Mouse (Mus musculus) limb, embryonic 12.5 days (tissue): ENCODE results near the gene Ctbp2. TPM values are rescaled to one million over a fixed set of nuclear protein-coding genes. Genes with fewer than 3 reads are reported as not detected.

Source experiments
- ATAC-seq: fragments of 200-750 bp; cut with Nextera tagmentation; 2 replicates; pipeline ENCODE4 v1.8.0; 2017; ENCODE audit warnings: low read depth, moderate TSS enrichment; ENCODE audit not compliant: insufficient number of reproducible peaks, insufficient read depth, low FRiP score, low TSS enrichment
- H3K27ac ChIP-seq: fragments of 300-500 bp; sonication (generic); 2 replicates; pipeline ENCODE4 v1.5.1; 2016; ENCODE audit warnings: mild to moderate bottlenecking, moderate library complexity
- H3K27me3 ChIP-seq: fragments of 300-500 bp; sonication (generic); 2 replicates; pipeline ENCODE4 v1.6.1; 2016; ENCODE audit warnings: mild to moderate bottlenecking, moderate library complexity
- H3K36me3 ChIP-seq: fragments of 300-500 bp; sonication (generic); 2 replicates; pipeline ENCODE4 v1.6.1; 2016; ENCODE audit warnings: mild to moderate bottlenecking, moderate library complexity
- H3K4me1 ChIP-seq: fragments of 300-500 bp; sonication (generic); replicated peaks from 2 replicates; pipeline ENCODE4 v1.6.1; 2016
- H3K4me2 ChIP-seq: fragments of 300-500 bp; sonication (generic); 2 replicates; pipeline ENCODE4 v1.6.1; 2016; ENCODE audit warnings: mild to moderate bottlenecking, moderate library complexity
- H3K4me3 ChIP-seq: fragments of 300-500 bp; sonication (generic); replicated peaks from 2 replicates; pipeline ENCODE4 v1.5.1; 2016; ENCODE audit warnings: mild to moderate bottlenecking
- H3K9ac ChIP-seq: fragments of 300-500 bp; sonication (generic); replicated peaks from 2 replicates; pipeline ENCODE4 v1.6.1; 2016; ENCODE audit warnings: mild to moderate bottlenecking, moderate library complexity
- H3K9me3 ChIP-seq: fragments of 300-500 bp; sonication (generic); 2 replicates; pipeline ENCODE4 v1.6.1; 2016; ENCODE audit warnings: mild to moderate bottlenecking, moderate library complexity
- WGBS: fragments of 180-500 bp; shearing (Covaris S2); methylation state at CpG from one replicate; pipeline ENCODE4 v1.1.7; 2016; 5-methylcytosine and 5-hydroxymethylcytosine counted together
- polyA plus RNA-seq: library from polyadenylated mRNA; unstranded; fragments of >200 nt; fragmentation: Nextera tagmentation; extraction: Ambion mirVana; gene quantifications from 2 replicates; pipeline ENCODE4 v1.2.1, GENCODE M21; 2016

Ctbp2 gene
- polyA plus RNA-seq, 1 experiment from 2014 or later: 105 TPM

DNA sequence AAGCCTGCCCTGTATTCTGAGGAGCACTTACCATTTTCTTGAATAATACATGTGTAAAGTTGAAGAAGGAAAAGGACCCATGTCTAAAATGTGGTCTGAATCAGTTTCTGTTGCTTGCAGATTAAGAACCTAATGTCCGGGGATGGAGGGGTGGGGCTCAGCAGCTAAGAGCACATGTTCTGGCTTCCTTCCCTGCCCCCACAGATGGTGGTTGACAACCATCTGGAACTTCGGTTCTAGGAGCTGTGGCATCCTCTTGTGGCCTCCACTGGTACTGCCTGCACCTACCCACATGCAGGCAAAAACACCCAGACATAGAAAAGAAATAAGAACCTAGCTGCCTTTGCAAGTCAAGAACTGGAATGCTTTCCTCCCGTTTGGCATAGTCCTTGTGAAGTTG is 120.7 kb downstream of the Ctbp2 start:
- no peak for ATAC-seq
- H3K27ac ChIP-seq: no peak overlapping the region
- H3K4me2 ChIP-seq: no peak overlapping the region
- no peaks in the 10 kb centered on the region for H3K9me3 ChIP-seq
- H3K27me3 ChIP-seq: no peaks in the 10 kb centered on the region
- H3K36me3 ChIP-seq: peaks cover 35% of the 10 kb centered on the region
- WGBS: 33% methylated on average over 3 of the region's 3 CpGs
- H3K4me3 ChIP-seq: no peak overlapping the region
- no peak overlapping the region for H3K9ac ChIP-seq
- peaks cover 23% of the 10 kb centered on the region for H3K4me1 ChIP-seq

DNA sequence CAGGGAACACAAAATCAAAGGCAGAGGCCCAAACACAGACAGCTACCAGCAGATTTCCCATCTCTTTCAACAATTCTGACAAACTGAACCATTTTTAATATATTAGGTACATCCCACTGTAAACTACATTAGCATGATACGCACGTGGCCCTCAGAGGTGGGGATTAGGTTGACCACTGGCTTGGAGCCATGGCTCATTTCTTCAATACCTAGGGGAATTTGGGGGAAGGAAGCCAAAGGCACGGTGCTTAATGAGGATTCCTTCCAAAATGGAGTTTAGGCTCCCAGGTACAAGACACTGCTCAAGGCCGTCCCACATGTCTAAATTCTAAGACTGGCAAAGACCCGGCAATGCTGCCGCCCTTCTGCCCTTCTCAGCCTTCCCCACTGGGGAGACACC is 121.9 kb downstream of the Ctbp2 start:
- Histone ChIP-seq H3K9me3 (no peaks in the 10 kb centered on the region), H3K27ac (no peak overlapping the region), H3K9ac (no peak overlapping the region), H3K36me3 (peaks cover 44% of the 10 kb centered on the region), H3K4me3 (no peak overlapping the region), H3K4me2 (no peak overlapping the region), H3K27me3 (no peaks in the 10 kb centered on the region), H3K4me1 (peaks cover 23% of the 10 kb centered on the region)
- no peak for ATAC-seq
- 92% methylated on average over 6 of the region's 6 CpGs for WGBS

DNA sequence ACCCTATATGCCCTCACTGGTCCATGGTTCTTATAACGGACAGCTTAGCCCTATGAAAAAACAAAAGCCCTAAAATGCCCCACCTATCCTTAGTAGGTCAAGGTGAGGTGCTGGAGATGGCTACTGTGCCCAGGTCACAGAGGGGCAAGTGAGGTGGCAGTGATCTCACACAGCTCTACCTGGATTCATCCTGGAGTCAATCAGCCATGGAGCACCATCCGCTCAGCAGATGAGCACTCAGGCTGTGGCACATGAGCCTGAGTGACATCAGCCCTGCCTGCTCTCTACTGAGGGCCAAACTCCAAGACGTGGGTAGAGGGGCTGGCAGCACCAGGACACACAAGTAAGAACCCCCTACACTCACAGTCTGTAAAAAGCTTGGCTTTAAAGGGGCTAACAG is 122.8 kb downstream of the Ctbp2 start:
- Histone ChIP-seq H3K9me3 (no peaks in the 10 kb centered on the region), H3K27ac (no peak overlapping the region), H3K4me2 (no peak overlapping the region), H3K4me1 (peaks cover 22% of the 10 kb centered on the region), H3K4me3 (no peak overlapping the region), H3K27me3 (no peaks in the 10 kb centered on the region), H3K36me3 (peaks cover 50% of the 10 kb centered on the region), H3K9ac (no peak overlapping the region)
- ATAC-seq: no peak
- WGBS: 93% methylated on average over 3 of the region's 3 CpGs

DNA sequence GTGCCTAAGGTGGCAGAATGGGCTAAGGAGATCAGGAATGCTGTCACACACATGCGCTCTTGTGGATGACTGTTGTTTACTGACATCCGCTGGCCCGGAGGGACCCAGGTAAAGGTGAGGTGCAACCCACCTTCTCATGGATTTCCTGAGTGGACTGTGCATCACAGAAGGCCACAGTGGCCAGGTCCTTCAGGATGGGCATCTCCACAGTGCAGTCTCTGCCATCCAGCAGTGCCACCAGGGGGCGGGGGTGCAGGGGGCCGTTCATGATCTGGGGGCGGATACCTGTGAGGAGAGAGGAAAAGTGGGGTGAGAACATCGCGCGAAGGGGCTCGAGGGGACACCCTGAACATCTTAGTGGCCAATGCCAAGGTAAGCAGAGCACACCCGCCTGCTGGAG is 125.1 kb downstream of the Ctbp2 start:
- Histone ChIP-seq H3K27me3 (no peaks in the 10 kb centered on the region), H3K9ac (no peak overlapping the region), H3K9me3 (no peaks in the 10 kb centered on the region), H3K4me3 (no peak overlapping the region), H3K4me1 (peaks cover 9% of the 10 kb centered on the region; the same call in 1 of the 2 replicates), H3K4me2 (no peak overlapping the region), H3K36me3 (peaks cover 60% of the 10 kb centered on the region), H3K27ac (no peak overlapping the region)
- 96% methylated on average over 11 of the region's 11 CpGs for WGBS
- ATAC-seq: no peak

DNA sequence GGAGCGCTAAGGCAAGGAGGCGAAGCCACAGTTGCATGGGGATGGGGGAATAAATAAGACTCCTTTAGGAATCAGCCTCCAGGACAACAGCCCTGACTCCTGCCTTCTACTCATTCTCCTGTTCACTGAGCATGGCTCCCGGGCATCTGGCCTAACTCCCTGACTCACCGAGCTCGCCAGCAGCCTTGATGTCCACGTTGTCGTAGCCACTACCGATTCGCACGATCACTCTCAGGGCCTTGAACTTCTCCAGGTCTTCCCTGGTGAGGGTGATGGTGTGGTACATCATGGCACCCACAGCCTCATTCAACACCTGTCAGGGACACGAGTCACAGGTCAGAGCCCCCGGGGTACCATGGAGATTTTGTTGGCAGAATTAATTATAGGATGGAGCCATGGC is 125.5 kb downstream of the Ctbp2 start:
- no peaks in the 10 kb centered on the region for H3K9me3 ChIP-seq
- H3K27ac ChIP-seq: no peak overlapping the region
- no peak overlapping the region for H3K4me2 ChIP-seq
- H3K4me1 ChIP-seq: peaks cover 6% of the 10 kb centered on the region; the same call in 1 of the 2 replicates
- no peak overlapping the region for H3K4me3 ChIP-seq
- 95% methylated on average over 12 of the region's 12 CpGs for WGBS
- no peak overlapping the region for H3K9ac ChIP-seq
- no peaks in the 10 kb centered on the region for H3K27me3 ChIP-seq
- peaks cover 64% of the 10 kb centered on the region for H3K36me3 ChIP-seq
- no peak for ATAC-seq

DNA sequence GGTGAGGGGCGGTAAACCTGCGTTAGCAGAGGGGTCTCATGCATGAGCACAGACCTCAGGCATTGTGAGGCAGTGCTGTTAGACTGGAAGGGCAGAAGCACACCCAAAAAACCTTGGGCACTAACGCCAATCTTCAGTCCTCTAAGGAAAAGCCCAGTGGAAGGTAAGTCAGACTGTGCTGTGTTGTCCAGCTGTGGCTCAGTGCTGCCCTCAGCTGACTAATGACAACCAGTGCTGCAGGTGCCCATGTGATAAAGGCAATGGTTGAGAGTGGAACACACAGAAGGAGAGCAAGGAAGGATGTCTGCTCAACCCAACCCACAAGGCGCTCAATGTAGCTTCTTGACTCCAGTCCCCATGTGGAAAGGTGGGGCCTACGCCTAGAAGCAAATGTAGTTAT is 127.8 kb downstream of the Ctbp2 start:
- Histone ChIP-seq H3K4me1 (no peaks in the 10 kb centered on the region), H3K4me3 (no peak overlapping the region), H3K4me2 (no peak overlapping the region), H3K36me3 (peaks cover 82% of the 10 kb centered on the region), H3K9me3 (no peaks in the 10 kb centered on the region), H3K27me3 (no peaks in the 10 kb centered on the region), H3K9ac (no peak overlapping the region), H3K27ac (no peak overlapping the region)
- no peak for ATAC-seq
- WGBS: 88% methylated on average over 5 of the region's 5 CpGs

DNA sequence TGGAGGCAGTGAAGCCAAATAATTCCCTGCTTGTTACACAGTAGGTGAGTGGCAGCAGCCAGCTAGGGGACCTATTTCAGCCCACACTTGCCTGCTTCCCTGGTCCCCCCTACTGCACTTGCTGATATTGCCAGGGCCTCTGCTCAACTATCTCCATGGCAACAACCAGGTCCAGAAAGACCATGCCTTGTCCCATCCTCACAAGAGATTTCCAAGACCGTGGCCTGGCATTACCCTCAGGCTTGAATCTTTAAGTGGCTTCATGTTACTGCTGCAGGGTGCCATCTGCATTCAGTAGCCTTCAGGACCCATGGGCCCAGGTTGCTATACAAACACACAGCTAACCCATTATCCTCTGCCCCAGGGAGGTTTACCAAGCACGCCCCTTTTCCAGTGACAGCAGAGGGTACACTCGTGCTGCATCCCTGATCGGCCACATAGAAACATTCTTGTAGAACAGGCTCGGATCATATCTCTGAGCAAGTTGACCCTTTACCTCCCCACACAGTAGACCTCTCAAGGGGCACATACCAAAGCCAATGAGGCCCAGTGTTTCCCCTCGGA is 129.4 kb downstream of the Ctbp2 start:
- H3K4me3 ChIP-seq: no peak overlapping the region
- no peaks in the 10 kb centered on the region for H3K27me3 ChIP-seq
- H3K9me3 ChIP-seq: no peaks in the 10 kb centered on the region
- no peak overlapping the region for H3K9ac ChIP-seq
- no peak overlapping the region for H3K27ac ChIP-seq
- H3K4me2 ChIP-seq: no peak overlapping the region
- no peak for ATAC-seq
- H3K36me3 ChIP-seq: peaks cover 95% of the 10 kb centered on the region
- 85% methylated on average over 6 of the region's 6 CpGs for WGBS
- H3K4me1 ChIP-seq: no peaks in the 10 kb centered on the region

DNA sequence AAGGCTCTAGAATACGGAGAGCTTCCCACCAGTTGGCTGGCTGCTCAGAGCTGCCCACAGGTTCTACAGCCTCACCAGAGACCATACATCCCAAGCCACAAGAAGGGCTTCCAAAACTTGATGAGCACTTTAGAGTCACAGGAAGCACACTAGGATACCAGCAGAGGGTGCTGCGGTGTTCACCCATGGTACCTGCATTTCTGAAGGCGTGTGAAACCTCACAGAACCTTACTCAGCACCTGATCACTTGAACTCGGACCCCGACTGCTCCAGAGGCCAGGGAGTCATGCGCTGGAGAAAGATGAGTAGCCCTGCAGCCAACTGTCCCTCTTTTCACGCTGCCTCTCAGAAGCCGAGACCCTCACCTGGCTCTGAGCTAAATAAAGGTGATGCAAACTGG is 130.0 kb downstream of the Ctbp2 start:
- H3K36me3 ChIP-seq: peaks cover 96% of the 10 kb centered on the region
- no peaks in the 10 kb centered on the region for H3K4me1 ChIP-seq
- no peak overlapping the region for H3K4me2 ChIP-seq
- H3K9me3 ChIP-seq: no peaks in the 10 kb centered on the region
- no peaks in the 10 kb centered on the region for H3K27me3 ChIP-seq
- no peak for ATAC-seq
- no peak overlapping the region for H3K9ac ChIP-seq
- no peak overlapping the region for H3K27ac ChIP-seq
- WGBS: 87% methylated on average over 8 of the region's 8 CpGs
- no peak overlapping the region for H3K4me3 ChIP-seq

DNA sequence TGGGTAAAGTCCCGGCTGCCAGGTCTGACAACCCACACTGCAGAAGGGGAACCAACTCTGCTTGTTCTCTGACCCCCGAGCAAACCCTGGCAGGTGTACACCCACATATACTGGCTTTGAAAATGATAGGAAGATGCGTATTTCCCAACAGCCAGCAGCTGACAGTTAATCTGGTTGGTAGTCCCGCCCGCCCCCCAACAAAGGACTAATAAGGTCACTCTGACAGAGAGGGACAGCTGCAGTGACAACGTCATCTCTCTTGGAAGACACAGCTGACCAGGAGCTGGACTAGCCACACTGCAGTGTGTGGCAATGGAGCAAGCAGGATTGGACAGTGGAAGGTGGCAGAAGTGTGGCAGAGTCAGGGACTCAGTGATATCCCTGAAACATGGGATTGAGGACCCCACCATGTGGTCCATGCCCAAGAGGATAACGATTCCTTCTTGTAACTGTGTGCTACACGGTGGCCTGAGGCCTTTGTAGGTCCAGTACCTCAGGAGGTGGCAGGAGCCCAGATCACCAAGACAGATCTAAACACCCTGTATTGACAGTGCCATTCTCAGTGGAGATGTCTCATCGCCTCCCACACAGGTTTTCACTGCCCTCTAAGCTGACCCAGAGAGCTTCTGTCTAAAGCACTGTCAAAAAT is 131.1 kb downstream of the Ctbp2 start:
- Histone ChIP-seq H3K9ac (no peak overlapping the region), H3K36me3 (peaks cover 96% of the 10 kb centered on the region), H3K27ac (no peak overlapping the region), H3K27me3 (no peaks in the 10 kb centered on the region), H3K4me3 (no peak overlapping the region), H3K4me2 (no peak overlapping the region), H3K4me1 (no peaks in the 10 kb centered on the region), H3K9me3 (no peaks in the 10 kb centered on the region)
- ATAC-seq: no peak
- WGBS: 88% methylated on average over 9 of the region's 9 CpGs

DNA sequence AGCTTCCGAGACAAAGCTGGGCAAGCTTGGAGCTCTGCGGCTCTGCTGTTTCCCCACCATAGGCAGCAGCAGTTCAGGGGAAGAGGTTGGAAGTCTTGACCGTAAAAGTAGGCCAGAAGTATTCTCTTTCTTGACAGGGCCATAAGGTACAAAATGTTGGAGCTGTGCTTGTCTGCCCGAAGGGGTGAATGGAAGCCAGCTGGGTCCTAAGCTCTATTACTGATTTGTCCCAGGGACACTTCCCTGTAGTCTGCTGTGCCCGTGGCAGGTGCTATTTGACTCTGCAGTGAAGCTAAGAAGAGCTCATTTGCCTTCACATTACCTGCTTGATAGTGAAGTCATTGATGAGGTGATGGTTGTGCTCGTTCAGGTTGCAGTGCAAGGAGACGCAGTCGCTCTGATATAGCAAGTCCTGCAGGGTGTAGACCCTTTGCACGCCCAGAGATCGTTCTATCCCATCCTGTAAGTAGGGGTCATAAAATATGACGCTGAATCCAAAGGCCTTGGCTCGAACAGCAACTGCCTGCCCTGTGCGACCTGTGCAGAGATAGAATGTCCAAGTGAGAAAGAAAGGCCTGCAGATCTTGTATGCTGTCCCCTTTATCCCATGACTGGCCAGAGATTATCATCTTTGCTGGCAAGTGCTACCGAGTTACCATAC is 132.8 kb downstream of the Ctbp2 start:
- Histone ChIP-seq H3K4me3 (no peak overlapping the region), H3K27ac (no peak overlapping the region), H3K4me2 (no peak overlapping the region), H3K9ac (no peak overlapping the region), H3K9me3 (no peaks in the 10 kb centered on the region), H3K36me3 (peaks cover 89% of the 10 kb centered on the region), H3K27me3 (no peaks in the 10 kb centered on the region), H3K4me1 (no peaks in the 10 kb centered on the region)
- no peak for ATAC-seq
- WGBS: 90% methylated on average over 14 of the region's 14 CpGs

DNA sequence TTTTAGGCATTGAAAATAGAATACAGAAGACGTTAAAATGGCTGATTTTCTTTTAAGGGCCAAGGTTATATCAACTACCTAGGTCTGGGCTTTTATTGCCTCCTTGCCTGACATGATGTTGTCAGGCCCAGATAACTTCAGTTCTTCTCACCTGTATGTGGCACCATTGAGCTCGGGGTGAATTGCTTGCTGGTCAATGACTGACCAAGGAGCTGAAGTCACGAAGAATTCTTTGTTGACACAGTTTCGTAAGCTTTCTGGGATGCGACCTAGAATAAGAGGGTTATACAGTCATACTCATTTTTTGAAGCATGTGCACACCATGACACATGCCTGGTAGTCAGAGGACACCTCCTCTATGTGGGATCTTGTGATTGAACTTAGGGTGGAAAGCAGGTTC is 134.3 kb downstream of the Ctbp2 start:
- no peaks in the 10 kb centered on the region for H3K27me3 ChIP-seq
- no peak overlapping the region for H3K27ac ChIP-seq
- no peak overlapping the region for H3K9ac ChIP-seq
- no peak overlapping the region for H3K4me3 ChIP-seq
- H3K4me2 ChIP-seq: no peak overlapping the region
- 94% methylated on average over 5 of the region's 5 CpGs for WGBS
- no peak for ATAC-seq
- H3K4me1 ChIP-seq: no peaks in the 10 kb centered on the region
- H3K36me3 ChIP-seq: peaks cover 86% of the 10 kb centered on the region
- no peaks in the 10 kb centered on the region for H3K9me3 ChIP-seq

DNA sequence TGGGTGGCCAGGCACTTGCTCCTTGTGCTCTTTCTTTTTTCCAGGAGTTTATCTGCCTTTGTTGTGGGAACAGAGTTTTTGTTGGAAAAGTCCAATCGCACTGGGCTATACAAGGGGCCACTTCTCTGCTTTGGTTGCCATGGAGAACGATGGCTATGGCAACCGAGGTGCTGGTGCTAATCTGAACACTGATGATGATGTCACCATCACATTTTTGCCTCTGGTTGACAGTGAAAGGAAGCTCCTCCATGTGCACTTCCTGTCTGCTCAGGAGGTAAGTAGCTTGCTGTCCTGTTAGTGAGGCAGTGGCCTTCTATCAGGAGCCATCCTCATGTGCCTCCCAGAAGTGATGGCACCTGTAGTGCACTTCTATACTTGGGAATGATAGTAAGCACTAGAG is 141.5 kb downstream of the Ctbp2 start:
- H3K9ac ChIP-seq: no peak overlapping the region
- peaks cover 66% of the 10 kb centered on the region for H3K36me3 ChIP-seq
- H3K4me2 ChIP-seq: no peak overlapping the region
- no peaks in the 10 kb centered on the region for H3K9me3 ChIP-seq
- no peaks in the 10 kb centered on the region for H3K27me3 ChIP-seq
- no peak overlapping the region for H3K27ac ChIP-seq
- H3K4me1 ChIP-seq: no peaks in the 10 kb centered on the region
- no peak for ATAC-seq
- 88% methylated on average over 3 of the region's 3 CpGs for WGBS
- no peak overlapping the region for H3K4me3 ChIP-seq
